Mouse (Mus musculus): Measurements from ENCODE around the gene Fibp. TPM values are rescaled to one million over a fixed set of nuclear protein-coding genes. Genes with fewer than 3 reads are reported as not detected.
A peak's percentile ranks its signal among the peaks of the same experiment; 100 is the strongest.
"Not testable (repeated sequence)": the region's sequence is repeated elsewhere in the genome, so short reads cannot be mapped to it uniquely, and the experiment has no call there.

The Fibp gene
- polyA plus RNA-seq, 1 experiment from 2014 or later: 169 TPM

GRCm38 (mm10) chr19:5493301-5493721, 32.9 kb downstream of the Fibp start:
- H3K9me3 ChIP-seq (ENCODE audit: control insufficient read depth, low read length); H3K27me3 ChIP-seq (ENCODE audit: control insufficient read depth, insufficient read depth, low read length); H3K9ac ChIP-seq (replicated peaks; ENCODE audit: low read length); DNase-seq; ATAC-seq (ENCODE audit: low FRiP score, low TSS enrichment); H3K27ac ChIP-seq (replicated peaks; ENCODE audit: low read depth, low read length); H3K4me3 ChIP-seq (replicated peaks; ENCODE audit: low read depth, low read length): not testable (repeated sequence)
- 59% methylated on average over 9 of the region's 9 CpGs for WGBS
- H3K4me1 ChIP-seq (ENCODE audit: control insufficient read depth, insufficient read depth, low read length): peaks cover 16% of the 10 kb centered on the region
- 0 out of 2 replicates have a peak overlapping the region, but pooled peaks have one; percentile 9 for H3K4me2 ChIP-seq (ENCODE audit: low read length)
- H3K36me3 ChIP-seq (ENCODE audit: control insufficient read depth, insufficient read depth, low read length): peaks cover 59% of the 10 kb centered on the region

GRCm38 (mm10) chr19:5494314-5494713, 33.9 kb downstream of the Fibp start:
- Histone ChIP-seq H3K4me1 (ENCODE audit: control insufficient read depth, insufficient read depth, low read length) (peaks cover 9% of the 10 kb centered on the region), H3K9me3 (ENCODE audit: control insufficient read depth, low read length) (no peaks in the 10 kb centered on the region), H3K4me2 (ENCODE audit: low read length) (no peak overlapping the region), H3K27me3 (ENCODE audit: control insufficient read depth, insufficient read depth, low read length) (no peaks in the 10 kb centered on the region), H3K9ac (replicated peaks; ENCODE audit: low read length) (no peak overlapping the region), H3K27ac (replicated peaks; ENCODE audit: low read depth, low read length) (no peak overlapping the region), H3K36me3 (ENCODE audit: control insufficient read depth, insufficient read depth, low read length) (peaks cover 62% of the 10 kb centered on the region), H3K4me3 (replicated peaks; ENCODE audit: low read depth, low read length) (no peak overlapping the region)
- ATAC-seq (ENCODE audit: low FRiP score, low TSS enrichment) (no peak), DNase-seq (no peak)
- 87% methylated on average over 3 of the region's 3 CpGs for WGBS

- Histone ChIP-seq H3K4me1 (ENCODE audit: control insufficient read depth, insufficient read depth, low read length) (peaks cover 8% of the 10 kb centered on the region), H3K9me3 (ENCODE audit: control insufficient read depth, low read length) (no peaks in the 10 kb centered on the region), H3K27ac (replicated peaks; ENCODE audit: low read depth, low read length) (no peak overlapping the region), H3K4me2 (ENCODE audit: low read length) (no peak overlapping the region), H3K9ac (replicated peaks; ENCODE audit: low read length) (no peak overlapping the region), H3K27me3 (ENCODE audit: control insufficient read depth, insufficient read depth, low read length) (no peaks in the 10 kb centered on the region), H3K36me3 (ENCODE audit: control insufficient read depth, insufficient read depth, low read length) (peaks cover 65% of the 10 kb centered on the region), H3K4me3 (replicated peaks; ENCODE audit: low read depth, low read length) (no peak overlapping the region)
- WGBS: 89% methylated on average over 12 of the region's 12 CpGs
- ATAC-seq (ENCODE audit: low FRiP score, low TSS enrichment) (no peak), DNase-seq (no peak)
Observed at GRCm38 (mm10) chr19:5495353-5496051, 35.1 kb downstream of the Fibp start.

GRCm38 (mm10) chr19:5496052-5496370, 35.6 kb downstream of the Fibp start:
- no peak for ATAC-seq (ENCODE audit: low FRiP score, low TSS enrichment)
- peaks cover 65% of the 10 kb centered on the region for H3K36me3 ChIP-seq (ENCODE audit: control insufficient read depth, insufficient read depth, low read length)
- no peak overlapping the region for H3K9ac ChIP-seq (replicated peaks; ENCODE audit: low read length)
- H3K4me3 ChIP-seq (replicated peaks; ENCODE audit: low read depth, low read length): no peak overlapping the region
- no peak overlapping the region for H3K27ac ChIP-seq (replicated peaks; ENCODE audit: low read depth, low read length)
- H3K9me3 ChIP-seq (ENCODE audit: control insufficient read depth, low read length): no peaks in the 10 kb centered on the region
- DNase-seq: no peak
- H3K4me2 ChIP-seq (ENCODE audit: low read length): no peak overlapping the region
- no peaks in the 10 kb centered on the region for H3K27me3 ChIP-seq (ENCODE audit: control insufficient read depth, insufficient read depth, low read length)
- H3K4me1 ChIP-seq (ENCODE audit: control insufficient read depth, insufficient read depth, low read length): peaks cover 8% of the 10 kb centered on the region
- 87% methylated on average over 16 of the region's 16 CpGs for WGBS

- H3K36me3 ChIP-seq (ENCODE audit: control insufficient read depth, insufficient read depth, low read length): peaks cover 48% of the 10 kb centered on the region
- H3K4me2 ChIP-seq (ENCODE audit: low read length): no peak overlapping the region
- no peaks in the 10 kb centered on the region for H3K27me3 ChIP-seq (ENCODE audit: control insufficient read depth, insufficient read depth, low read length)
- no peak for DNase-seq
- ATAC-seq (ENCODE audit: low FRiP score, low TSS enrichment): no peak
- H3K4me3 ChIP-seq (replicated peaks; ENCODE audit: low read depth, low read length): no peak overlapping the region
- no peaks in the 10 kb centered on the region for H3K9me3 ChIP-seq (ENCODE audit: control insufficient read depth, low read length)
- WGBS: 96% methylated on average over 2 of the region's 2 CpGs
- no peak overlapping the region for H3K9ac ChIP-seq (replicated peaks; ENCODE audit: low read length)
- no peak overlapping the region for H3K27ac ChIP-seq (replicated peaks; ENCODE audit: low read depth, low read length)
- no peaks in the 10 kb centered on the region for H3K4me1 ChIP-seq (ENCODE audit: control insufficient read depth, insufficient read depth, low read length)
Observed at GRCm38 (mm10) chr19:5500330-5500875, 40.0 kb downstream of the Fibp start.

- Histone ChIP-seq H3K4me3 (replicated peaks; ENCODE audit: low read depth, low read length) (no peak within 1 kb of the TSS), H3K27ac (replicated peaks; ENCODE audit: low read depth, low read length) (no peak within 1 kb of the TSS), H3K27me3 (ENCODE audit: control insufficient read depth, insufficient read depth, low read length) (no peaks in the 10 kb centered on the region), H3K4me2 (ENCODE audit: low read length) (no peak within 1 kb of the TSS), H3K36me3 (ENCODE audit: control insufficient read depth, insufficient read depth, low read length) (peaks cover 17% of the 10 kb centered on the region; the same call in 1 of the 2 replicates), H3K9ac (replicated peaks; ENCODE audit: low read length) (no peak within 1 kb of the TSS), H3K4me1 (ENCODE audit: control insufficient read depth, insufficient read depth, low read length) (no peaks in the 10 kb centered on the region), H3K9me3 (ENCODE audit: control insufficient read depth, low read length) (no peaks in the 10 kb centered on the region)
- 61% methylated on average over 17 of the region's 17 CpGs for WGBS
- ATAC-seq (ENCODE audit: low FRiP score, low TSS enrichment) (no peak), DNase-seq (no peak)
Observed at GRCm38 (mm10) chr19:5503687-5504086, 43.3 kb downstream of the Fibp start, which contains the start of gene 1700020D05Rik. TSS of gene 1700020D05Rik (minus strand) at chr19:5503787.

GRCm38 (mm10) chr19:5510031-5511026, 49.9 kb downstream of the Fibp start, which contains the start of gene Snx32:
TSS of gene Snx32 (minus strand) at chr19:5510538.
- Histone ChIP-seq H3K4me2 (ENCODE audit: low read length) (peak within 1 kb of the TSS; percentile 66), H3K9me3 (ENCODE audit: control insufficient read depth, low read length) (no peaks in the 10 kb centered on the region), H3K36me3 (ENCODE audit: control insufficient read depth, insufficient read depth, low read length) (no peaks in the 10 kb centered on the region), H3K27me3 (ENCODE audit: control insufficient read depth, insufficient read depth, low read length) (no peaks in the 10 kb centered on the region), H3K9ac (replicated peaks; ENCODE audit: low read length) (peak within 1 kb of the TSS; percentile 70), H3K4me3 (replicated peaks; ENCODE audit: low read depth, low read length) (peak within 1 kb of the TSS; percentile 56), H3K4me1 (ENCODE audit: control insufficient read depth, insufficient read depth, low read length) (peaks cover 16% of the 10 kb centered on the region), H3K27ac (replicated peaks; ENCODE audit: low read depth, low read length) (peak within 1 kb of the TSS; percentile 80)
- peak; percentile 99 for DNase-seq
- peak; percentile 100 for ATAC-seq (ENCODE audit: low FRiP score, low TSS enrichment)
- WGBS: 3% methylated on average over 47 of the region's 47 CpGs

- ATAC-seq (ENCODE audit: low FRiP score, low TSS enrichment): no peak
- WGBS: 54% methylated on average over 15 of the region's 15 CpGs
- H3K27ac ChIP-seq (replicated peaks; ENCODE audit: low read depth, low read length): peak overlapping the region; percentile 80
Observed at GRCm38 (mm10) chr19:5511074-5511632, 50.7 kb downstream of the Fibp start.

More at GRCm38 (mm10) chr19:5511074-5511632, 50.7 kb downstream of the Fibp start:
- no peaks in the 10 kb centered on the region for H3K9me3 ChIP-seq (ENCODE audit: control insufficient read depth, low read length)
- DNase-seq: no peak
- H3K27me3 ChIP-seq (ENCODE audit: control insufficient read depth, insufficient read depth, low read length): no peaks in the 10 kb centered on the region
- H3K36me3 ChIP-seq (ENCODE audit: control insufficient read depth, insufficient read depth, low read length): no peaks in the 10 kb centered on the region
- H3K4me2 ChIP-seq (ENCODE audit: low read length): peak overlapping the region; percentile 66
- H3K4me1 ChIP-seq (ENCODE audit: control insufficient read depth, insufficient read depth, low read length): peaks cover 16% of the 10 kb centered on the region
- peak overlapping the region; percentile 59 for H3K9ac ChIP-seq (replicated peaks; ENCODE audit: low read length)
- H3K4me3 ChIP-seq (replicated peaks; ENCODE audit: low read depth, low read length): peak overlapping the region; percentile 56
